Mouse (Mus musculus) hindbrain, embryonic 16.5 days (tissue): ENCODE results near the gene Baiap3. TPM values are rescaled to one million over a fixed set of nuclear protein-coding genes. Genes with fewer than 3 reads are reported as not detected.

ENCODE experiments used
- ATAC-seq: fragments of 200-750 bp; cut with Nextera tagmentation; 2 replicates; pipeline ENCODE4 v1.8.0; 2017; ENCODE audit warnings: moderate TSS enrichment, moderate library complexity
- H3K27ac ChIP-seq: fragments of 300-500 bp; sonication (generic); 2 replicates; pipeline ENCODE4 v1.5.1; 2014; ENCODE audit warnings: low read depth, mild to moderate bottlenecking, control low read depth, low read length, moderate library complexity
- H3K27me3 ChIP-seq: fragments of 300-500 bp; sonication (generic); replicated peaks from 2 replicates; pipeline ENCODE4 v1.6.1; 2014; ENCODE audit warnings: low read length; ENCODE audit not compliant: control insufficient read depth, insufficient read depth
- H3K36me3 ChIP-seq: fragments of 300-500 bp; sonication (generic); 2 replicates; pipeline ENCODE4 v1.6.1; 2014; ENCODE audit warnings: mild to moderate bottlenecking, low read length, moderate library complexity, mixed read lengths; ENCODE audit not compliant: control insufficient read depth, insufficient read depth
- H3K4me1 ChIP-seq: fragments of 300-500 bp; sonication (generic); 2 replicates; pipeline ENCODE4 v1.6.1; 2014; ENCODE audit warnings: low read depth, low read length; ENCODE audit not compliant: control insufficient read depth, insufficient read depth
- H3K4me2 ChIP-seq: fragments of 300-500 bp; sonication (generic); 2 replicates; pipeline ENCODE4 v1.6.1; 2014; ENCODE audit warnings: mild to moderate bottlenecking, low read length, control low read depth, moderate library complexity
- H3K4me3 ChIP-seq: fragments of 300-500 bp; sonication (generic); 2 replicates; pipeline ENCODE4 v1.5.1; 2014; ENCODE audit warnings: mild to moderate bottlenecking, low read length, control low read depth, moderate library complexity
- H3K9ac ChIP-seq: fragments of 300-500 bp; sonication (generic); 2 replicates; pipeline ENCODE4 v1.6.1; 2014; ENCODE audit warnings: low read depth, mild to moderate bottlenecking, control low read depth, low read length, moderate library complexity
- H3K9me3 ChIP-seq: fragments of 300-500 bp; sonication (generic); 2 replicates; pipeline ENCODE4 v1.6.1; 2014; ENCODE audit warnings: mild to moderate bottlenecking, low read length, moderate library complexity; ENCODE audit not compliant: control insufficient read depth
- WGBS: fragments of 180-500 bp; shearing (Covaris S2); extraction: QIAGEN DNeasy Blood & Tissue Kit; methylation state at CpG from one replicate; pipeline ENCODE4 v1.1.7; 2014; 5-methylcytosine and 5-hydroxymethylcytosine counted together
- polyA plus RNA-seq: library from polyadenylated mRNA; unstranded; fragments of >200 nt; fragmentation: Nextera tagmentation; extraction: Ambion mirVana; gene quantifications from 2 replicates; pipeline ENCODE4 v1.2.1, GENCODE M21; 2015

Baiap3 gene
- polyA plus RNA-seq, 1 experiment from 2014 or later = 26.0 TPM

- Histone ChIP-seq H3K4me3 (no peak overlapping the region), H3K36me3 (peaks cover 13% of the 10 kb centered on the region), H3K9me3 (no peaks in the 10 kb centered on the region), H3K27me3 (no peaks in the 10 kb centered on the region), H3K9ac (0 out of 2 replicates have a peak overlapping the region, but pooled peaks have one; percentile 8), H3K4me1 (peaks cover 9% of the 10 kb centered on the region), H3K4me2 (no peak overlapping the region), H3K27ac (no peak overlapping the region)
- 84% methylated on average over 1 of the region's 1 CpGs for WGBS
- ATAC-seq = no peak
Measured at GRCm38 (mm10) chr17:25220746-25221145, 35.4 kb downstream of the Baiap3 start.

DNA sequence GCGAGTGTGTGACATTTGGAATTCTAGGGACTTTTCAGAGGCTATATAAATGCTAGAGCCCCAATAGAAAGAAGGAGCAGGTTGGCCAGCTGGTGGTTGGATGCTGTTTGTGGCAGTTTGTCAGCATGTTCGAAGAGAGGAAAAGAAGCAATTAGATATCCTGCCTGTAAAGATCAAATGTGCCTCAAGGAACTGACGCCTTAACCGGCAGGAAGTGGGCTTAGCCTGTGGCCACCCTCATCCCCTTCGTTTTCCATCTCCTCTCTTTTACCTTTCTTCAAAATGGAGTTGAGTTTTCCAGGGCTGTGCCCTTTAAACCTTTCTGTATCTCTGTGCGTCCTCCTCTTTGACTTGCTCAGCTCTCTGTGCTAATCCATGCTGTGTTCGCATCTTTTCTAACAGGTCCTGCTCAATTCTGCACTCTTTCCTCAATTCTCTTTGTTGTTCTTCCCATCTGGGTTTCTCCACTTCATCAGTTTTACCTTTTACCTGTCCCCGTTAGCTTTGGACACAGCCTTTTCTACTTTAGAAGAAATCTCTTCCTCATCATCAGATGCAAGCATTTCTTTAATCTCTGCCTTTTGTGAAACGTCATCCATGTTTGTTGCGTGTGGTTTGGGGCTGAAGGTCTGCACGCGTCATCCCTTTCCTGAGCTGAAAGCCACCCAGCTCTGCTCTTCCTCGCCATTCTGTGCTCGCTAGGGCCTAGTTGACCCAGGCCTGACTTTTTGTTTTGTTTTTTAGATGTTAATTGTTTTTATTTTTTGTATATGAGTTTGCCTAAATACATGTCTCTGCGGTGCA lies 36.5 kb downstream of the Baiap3 start:
- Histone ChIP-seq H3K36me3 (peaks cover 15% of the 10 kb centered on the region), H3K27ac (no peak overlapping the region), H3K27me3 (no peaks in the 10 kb centered on the region), H3K9ac (no peak overlapping the region), H3K4me2 (no peak overlapping the region), H3K4me3 (no peak overlapping the region), H3K9me3 (no peaks in the 10 kb centered on the region), H3K4me1 (peaks cover 9% of the 10 kb centered on the region)
- WGBS = 92% methylated on average over 15 of the region's 15 CpGs
- no peak for ATAC-seq

DNA sequence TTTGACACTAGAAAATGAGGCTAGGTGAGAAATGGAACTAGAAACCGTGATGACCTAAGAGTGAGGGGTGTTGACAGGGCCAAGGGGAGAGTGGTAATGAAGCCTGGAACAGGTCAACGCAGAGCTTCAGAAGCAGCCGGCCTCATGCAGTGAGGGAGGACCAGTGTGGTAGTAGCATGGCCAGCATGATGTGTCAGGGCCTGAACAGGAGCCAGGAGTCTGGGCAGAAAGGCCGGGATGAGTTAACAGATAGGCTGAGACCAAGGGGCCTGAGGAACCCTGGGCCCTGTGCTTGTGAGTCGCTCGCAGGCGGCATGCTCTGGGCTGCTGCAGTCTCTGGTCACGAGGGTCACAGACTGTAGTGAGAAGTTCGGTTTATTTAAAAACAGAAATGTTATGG lies 37.2 kb downstream of the Baiap3 start:
- Histone ChIP-seq H3K4me2 (no peak overlapping the region), H3K27ac (no peak overlapping the region), H3K27me3 (no peaks in the 10 kb centered on the region), H3K4me1 (peaks cover 9% of the 10 kb centered on the region), H3K9me3 (no peaks in the 10 kb centered on the region), H3K36me3 (peaks cover 20% of the 10 kb centered on the region), H3K9ac (no peak overlapping the region), H3K4me3 (no peak overlapping the region)
- 93% methylated on average over 9 of the region's 9 CpGs for WGBS
- no peak for ATAC-seq

DNA sequence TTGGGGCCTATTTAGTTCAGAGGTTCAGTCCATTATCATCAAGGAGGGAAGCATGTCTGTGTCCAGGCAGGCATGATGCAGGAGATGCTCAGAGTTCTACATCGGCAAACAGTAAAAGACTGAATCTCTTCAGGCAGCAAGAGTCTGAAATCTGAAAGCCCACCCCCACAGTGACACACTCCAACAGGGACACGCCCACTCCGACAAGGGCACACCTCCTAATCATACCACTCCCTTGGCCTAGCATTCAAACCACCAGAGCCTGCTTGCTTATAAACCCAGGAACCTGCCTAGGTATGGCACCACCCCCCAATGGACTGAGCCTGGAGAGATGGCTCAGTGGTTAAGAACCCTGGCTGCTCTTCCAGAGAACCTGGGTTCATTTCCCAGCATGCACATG lies 40.7 kb downstream of the Baiap3 start:
- Histone ChIP-seq H3K27me3 (no peaks in the 10 kb centered on the region), H3K4me3 (no peak overlapping the region), H3K9ac (no peak overlapping the region), H3K9me3 (no peaks in the 10 kb centered on the region), H3K4me1 (no peaks in the 10 kb centered on the region), H3K4me2 (no peak overlapping the region), H3K27ac (no peak overlapping the region), H3K36me3 (peaks cover 36% of the 10 kb centered on the region)
- WGBS = 93% methylated on average over 3 of the region's 3 CpGs
- ATAC-seq = no peak

- no peak for ATAC-seq
- no peak overlapping the region for H3K27ac ChIP-seq
- H3K36me3 ChIP-seq = peaks cover 51% of the 10 kb centered on the region
- H3K27me3 ChIP-seq = no peaks in the 10 kb centered on the region
- 94% methylated on average over 4 of the region's 4 CpGs for WGBS
- H3K4me3 ChIP-seq = no peak overlapping the region
- no peaks in the 10 kb centered on the region for H3K4me1 ChIP-seq
- H3K9me3 ChIP-seq = no peaks in the 10 kb centered on the region
- H3K9ac ChIP-seq = no peak overlapping the region
- no peak overlapping the region for H3K4me2 ChIP-seq
Measured at GRCm38 (mm10) chr17:25211705-25212104, 44.5 kb downstream of the Baiap3 start.

- H3K27ac ChIP-seq = no peak overlapping the region
- H3K9ac ChIP-seq = no peak overlapping the region
- H3K4me1 ChIP-seq = no peaks in the 10 kb centered on the region
- H3K27me3 ChIP-seq = no peaks in the 10 kb centered on the region
- no peak for ATAC-seq
- H3K36me3 ChIP-seq = peaks cover 52% of the 10 kb centered on the region
- WGBS = 85% methylated on average over 15 of the region's 15 CpGs
- no peak overlapping the region for H3K4me3 ChIP-seq
- no peak overlapping the region for H3K4me2 ChIP-seq
- H3K9me3 ChIP-seq = no peaks in the 10 kb centered on the region
Measured at GRCm38 (mm10) chr17:25210680-25211466, 45.3 kb downstream of the Baiap3 start.

DNA sequence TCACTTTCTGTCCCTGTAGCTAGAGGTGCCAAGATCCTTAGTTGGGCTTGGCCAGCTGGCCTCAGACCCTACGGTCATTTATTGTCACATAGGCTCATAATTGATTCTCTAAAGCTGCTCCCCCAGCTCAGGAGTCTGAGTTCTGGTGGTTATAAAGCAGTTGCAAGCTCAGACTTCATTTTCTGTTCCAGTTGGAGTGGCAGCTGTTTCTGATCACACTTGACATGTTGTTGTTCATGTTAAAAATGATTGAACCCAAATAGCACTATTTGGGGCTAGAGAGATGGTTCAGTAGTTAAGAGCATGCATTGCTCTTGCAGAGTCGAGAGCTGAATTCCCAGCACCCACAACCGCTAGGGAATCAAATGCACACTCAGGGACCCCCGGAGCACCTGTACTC lies 46.2 kb downstream of the Baiap3 start:
- H3K4me1 ChIP-seq = no peaks in the 10 kb centered on the region
- H3K27ac ChIP-seq = no peak overlapping the region
- H3K9ac ChIP-seq = no peak overlapping the region
- WGBS = 91% methylated on average over 4 of the region's 4 CpGs
- H3K9me3 ChIP-seq = no peaks in the 10 kb centered on the region
- H3K4me2 ChIP-seq = no peak overlapping the region
- no peak overlapping the region for H3K4me3 ChIP-seq
- ATAC-seq = no peak
- no peaks in the 10 kb centered on the region for H3K27me3 ChIP-seq
- peaks cover 54% of the 10 kb centered on the region for H3K36me3 ChIP-seq

GRCm38 (mm10) chr17:25202401-25202800 lies 53.8 kb downstream of the Baiap3 start:
- H3K4me3 ChIP-seq = no peak overlapping the region
- WGBS = 92% methylated on average over 4 of the region's 4 CpGs
- no peak overlapping the region for H3K27ac ChIP-seq
- H3K9ac ChIP-seq = no peak overlapping the region
- no peak for ATAC-seq
- no peaks in the 10 kb centered on the region for H3K27me3 ChIP-seq
- H3K36me3 ChIP-seq = peaks cover 39% of the 10 kb centered on the region
- H3K4me2 ChIP-seq = no peak overlapping the region
- no peaks in the 10 kb centered on the region for H3K9me3 ChIP-seq
- no peaks in the 10 kb centered on the region for H3K4me1 ChIP-seq
